Mouse (Mus musculus) limb, embryonic 11.5 days (tissue): ENCODE data around the gene Psmb9. TPM values are rescaled to one million over a fixed set of nuclear protein-coding genes. Genes with fewer than 3 reads are reported as not detected.

Experiments
- ATAC-seq: fragments of 200-750 bp; cut with Nextera tagmentation; 2 replicates; pipeline ENCODE4 v1.8.0; 2017; ENCODE audit warnings: low read depth; ENCODE audit not compliant: insufficient number of reproducible peaks, low FRiP score, low TSS enrichment
- DNase-seq: peaks from one replicate; pipeline ENCODE4 v3.0.0-alpha.2; 2015; ENCODE audit warnings: low spot score
- H3K27ac ChIP-seq: fragments of 300-500 bp; sonication (generic); replicated peaks from 2 replicates; pipeline ENCODE4 v1.5.1; 2014; ENCODE audit warnings: low read depth, mild to moderate bottlenecking, low read length
- H3K27me3 ChIP-seq: fragments of 300-500 bp; sonication (generic); 2 replicates; pipeline ENCODE4 v1.6.1; 2014; ENCODE audit warnings: mild to moderate bottlenecking, low read length, mixed read lengths; ENCODE audit not compliant: control insufficient read depth, insufficient read depth
- H3K36me3 ChIP-seq: fragments of 300-500 bp; sonication (generic); 2 replicates; pipeline ENCODE4 v1.6.1; 2014; ENCODE audit warnings: mild to moderate bottlenecking, low read length, moderate library complexity, mixed read lengths; ENCODE audit not compliant: control insufficient read depth, insufficient read depth
- H3K4me1 ChIP-seq: fragments of 300-500 bp; sonication (generic); 2 replicates; pipeline ENCODE4 v1.6.1; 2014; ENCODE audit warnings: low read length, mixed read lengths; ENCODE audit not compliant: control insufficient read depth, insufficient read depth
- H3K4me2 ChIP-seq: fragments of 300-500 bp; sonication (generic); 2 replicates; pipeline ENCODE4 v1.6.1; 2014; ENCODE audit warnings: low read depth, mild to moderate bottlenecking, moderate library complexity; ENCODE audit not compliant: severe bottlenecking
- H3K4me3 ChIP-seq: fragments of 300-500 bp; sonication (generic); 2 replicates; pipeline ENCODE4 v1.5.1; 2014; ENCODE audit warnings: low read depth, low read length
- H3K9ac ChIP-seq: fragments of 300-500 bp; sonication (generic); 2 replicates; pipeline ENCODE4 v1.6.1; 2014; ENCODE audit warnings: mild to moderate bottlenecking, low read length
- H3K9me3 ChIP-seq: fragments of 300-500 bp; sonication (generic); 2 replicates; pipeline ENCODE4 v1.6.1; 2016; ENCODE audit warnings: low read length; ENCODE audit not compliant: control insufficient read depth
- WGBS: fragments of 180-500 bp; shearing (Covaris S2); extraction: QIAGEN DNeasy Blood & Tissue Kit; methylation state at CpG from one replicate; pipeline ENCODE4 v1.1.7; 2014; 5-methylcytosine and 5-hydroxymethylcytosine counted together
- polyA plus RNA-seq: library from polyadenylated mRNA; unstranded; fragments of >200 nt; fragmentation: Nextera tagmentation; extraction: Ambion mirVana; gene quantifications from 2 replicates; pipeline ENCODE4 v1.2.1, GENCODE M21; 2014

Gene Psmb9
- polyA plus RNA-seq, 1 experiment from 2014 or later: 2.2 TPM

DNA sequence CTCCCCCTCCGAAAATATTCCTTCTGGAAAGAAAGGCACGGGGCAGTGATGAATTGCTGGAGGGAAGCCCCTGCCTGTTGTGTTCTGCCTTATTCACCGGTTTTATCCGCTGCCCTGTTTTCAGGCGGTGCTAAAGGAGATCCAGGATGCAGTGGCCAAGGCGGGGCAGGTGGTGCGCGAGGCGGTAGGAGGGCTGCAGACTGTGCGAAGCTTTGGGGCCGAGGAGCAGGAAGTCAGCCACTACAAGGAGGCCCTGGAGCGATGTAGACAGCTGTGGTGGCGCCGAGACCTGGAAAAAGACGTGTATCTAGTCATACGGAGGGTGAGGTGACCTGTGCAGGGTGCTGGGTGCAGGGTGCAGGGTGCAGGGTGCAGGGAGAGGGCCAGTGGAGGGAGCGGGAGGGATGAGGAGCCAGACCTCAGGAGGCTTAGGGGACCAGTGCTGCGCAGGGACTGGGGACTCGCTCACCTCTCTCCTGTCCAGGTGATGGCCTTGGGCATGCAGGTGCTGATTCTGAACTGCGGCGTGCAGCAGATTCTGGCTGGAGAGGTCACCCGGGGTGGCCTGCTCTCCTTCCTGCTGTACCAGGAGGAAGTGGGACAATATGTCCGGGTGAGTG, 24.3 kb upstream of the Psmb9 start:
- Histone ChIP-seq H3K4me3 (no peak overlapping the region), H3K36me3 (no peaks in the 10 kb centered on the region), H3K4me2 (no peak overlapping the region), H3K4me1 (no peaks in the 10 kb centered on the region), H3K9ac (no peak overlapping the region), H3K27ac (no peak overlapping the region), H3K27me3 (peaks cover 41% of the 10 kb centered on the region), H3K9me3 (no peaks in the 10 kb centered on the region)
- 12% methylated on average over 23 of the region's 23 CpGs for WGBS
- no peak for DNase-seq
- ATAC-seq: no peak

GRCm38 (mm10) chr17:34210599-34210998, 23.0 kb upstream of the Psmb9 start:
- Histone ChIP-seq H3K27me3 (peaks cover 49% of the 10 kb centered on the region), H3K9ac (no peak overlapping the region), H3K9me3 (no peaks in the 10 kb centered on the region), H3K4me2 (no peak overlapping the region), H3K4me3 (no peak overlapping the region), H3K27ac (no peak overlapping the region), H3K4me1 (no peaks in the 10 kb centered on the region), H3K36me3 (no peaks in the 10 kb centered on the region)
- ATAC-seq: no peak
- WGBS: 79% methylated on average over 3 of the region's 3 CpGs
- DNase-seq: peak; percentile 17

DNA sequence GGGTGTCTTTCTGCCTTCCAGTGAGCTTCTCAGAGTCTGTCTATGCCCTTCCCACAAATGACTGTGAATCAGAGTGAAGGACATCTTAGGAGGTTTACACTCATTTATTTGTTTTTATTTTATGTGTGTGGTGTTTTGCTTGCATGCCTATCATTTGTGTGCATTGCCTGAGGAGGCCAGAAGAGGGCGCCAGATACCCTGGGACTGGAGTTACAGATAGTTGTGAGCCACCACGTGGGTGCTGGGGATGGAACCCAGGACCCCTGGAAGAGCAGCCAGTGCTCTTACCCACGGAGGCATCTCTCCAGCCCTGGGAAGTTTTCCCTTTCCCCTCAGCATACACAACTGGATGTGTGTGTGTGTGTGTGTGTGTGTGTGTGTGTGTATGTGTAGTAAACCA, 22.1 kb upstream of the Psmb9 start:
- Histone ChIP-seq H3K4me1 (no peaks in the 10 kb centered on the region), H3K27ac (no peak overlapping the region), H3K4me2 (no peak overlapping the region), H3K4me3 (no peak overlapping the region), H3K9ac (no peak overlapping the region), H3K36me3 (no peaks in the 10 kb centered on the region), H3K27me3 (peaks cover 57% of the 10 kb centered on the region), H3K9me3 (no peaks in the 10 kb centered on the region)
- DNase-seq (no peak), ATAC-seq (no peak)
- 56% methylated on average over 3 of the region's 3 CpGs for WGBS

DNA sequence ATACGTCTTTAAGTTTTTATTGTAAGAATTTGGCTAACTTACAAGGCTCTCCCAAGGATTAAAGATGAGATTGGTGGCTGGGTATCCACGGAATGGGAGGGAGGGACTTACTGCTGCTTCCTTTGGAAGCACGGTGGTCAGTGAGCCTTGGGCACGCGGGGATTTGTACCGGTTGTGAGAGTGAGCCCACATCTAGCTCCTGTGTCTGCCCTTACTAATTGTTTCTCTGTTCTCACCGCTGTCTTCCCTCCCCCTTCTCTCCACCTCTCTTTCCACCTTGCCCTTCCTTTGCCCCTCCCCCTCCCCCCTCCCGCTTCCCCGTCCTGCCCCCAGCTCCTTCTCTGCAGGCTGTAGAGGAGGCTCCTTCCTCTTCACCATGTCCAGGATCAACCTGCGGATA, 20.9 kb upstream of the Psmb9 start:
- WGBS: 20% methylated on average over 10 of the region's 10 CpGs
- ATAC-seq: no peak

GRCm38 (mm10) chr17:34207866-34208265, 20.3 kb upstream of the Psmb9 start:
- no peaks in the 10 kb centered on the region for H3K36me3 ChIP-seq
- 97% methylated on average over 9 of the region's 9 CpGs for WGBS
- ATAC-seq (no peak), DNase-seq (no peak)
- H3K9me3 ChIP-seq: no peaks in the 10 kb centered on the region
- H3K4me2 ChIP-seq: no peak overlapping the region
- H3K9ac ChIP-seq: no peak overlapping the region
- H3K4me3 ChIP-seq: no peak overlapping the region
- H3K27ac ChIP-seq: no peak overlapping the region
- peaks cover 47% of the 10 kb centered on the region for H3K27me3 ChIP-seq
- H3K4me1 ChIP-seq: no peaks in the 10 kb centered on the region

More for the DNA sequence above, 20.9 kb upstream of the Psmb9 start:
- Histone ChIP-seq H3K9ac (no peak overlapping the region), H3K4me1 (no peaks in the 10 kb centered on the region), H3K27ac (no peak overlapping the region), H3K4me2 (no peak overlapping the region), H3K36me3 (no peaks in the 10 kb centered on the region), H3K4me3 (no peak overlapping the region), H3K9me3 (no peaks in the 10 kb centered on the region), H3K27me3 (peaks cover 53% of the 10 kb centered on the region)
- no peak for DNase-seq

GRCm38 (mm10) chr17:34207456-34207855, 19.9 kb upstream of the Psmb9 start:
- no peak for ATAC-seq
- WGBS: 43% methylated on average over 3 of the region's 3 CpGs
- peaks cover 43% of the 10 kb centered on the region for H3K27me3 ChIP-seq

GRCm38 (mm10) chr17:34206731-34207130, 19.2 kb upstream of the Psmb9 start:
- Histone ChIP-seq H3K9me3 (no peaks in the 10 kb centered on the region), H3K4me2 (no peak overlapping the region), H3K36me3 (no peaks in the 10 kb centered on the region), H3K27me3 (peaks cover 38% of the 10 kb centered on the region), H3K27ac (no peak overlapping the region), H3K4me1 (no peaks in the 10 kb centered on the region), H3K9ac (no peak overlapping the region), H3K4me3 (no peak overlapping the region)
- WGBS: 84% methylated on average over 5 of the region's 5 CpGs
- ATAC-seq (no peak), DNase-seq (no peak)

More at GRCm38 (mm10) chr17:34207456-34207855, 19.9 kb upstream of the Psmb9 start:
- Histone ChIP-seq H3K9me3 (no peaks in the 10 kb centered on the region), H3K9ac (no peak overlapping the region), H3K4me3 (no peak overlapping the region), H3K4me2 (no peak overlapping the region), H3K36me3 (no peaks in the 10 kb centered on the region), H3K27ac (no peak overlapping the region), H3K4me1 (no peaks in the 10 kb centered on the region)
- DNase-seq: no peak

DNA sequence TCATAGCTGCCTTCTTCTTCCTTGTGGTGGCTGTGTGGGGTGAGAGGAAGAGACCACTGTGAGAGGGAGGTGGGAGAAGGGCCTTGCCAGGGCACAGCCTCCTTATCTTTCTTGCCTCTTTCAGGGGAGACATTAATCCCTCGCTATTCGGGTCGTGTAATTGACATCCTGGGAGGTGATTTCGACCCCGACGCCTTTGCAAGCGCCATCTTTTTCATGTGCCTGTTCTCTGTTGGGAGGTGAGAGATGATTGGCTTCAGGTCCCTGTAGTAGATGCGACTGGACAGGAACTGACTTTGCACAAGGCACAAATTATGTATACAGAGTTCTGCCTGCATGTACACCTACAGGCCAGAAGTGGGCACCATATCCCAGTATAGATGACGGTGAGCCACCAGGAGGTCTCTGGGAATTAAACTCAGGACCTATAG, 18.2 kb upstream of the Psmb9 start:
- Histone ChIP-seq H3K4me1 (no peaks in the 10 kb centered on the region), H3K9me3 (no peaks in the 10 kb centered on the region), H3K9ac (no peak overlapping the region), H3K27ac (no peak overlapping the region), H3K4me2 (no peak overlapping the region), H3K36me3 (no peaks in the 10 kb centered on the region), H3K4me3 (no peak overlapping the region), H3K27me3 (peaks cover 33% of the 10 kb centered on the region)
- DNase-seq: no peak
- WGBS: 26% methylated on average over 9 of the region's 9 CpGs
- no peak for ATAC-seq
